Mouse (Mus musculus) midbrain, embryonic 15.5 days (tissue): ENCODE measurements around the gene Tob2. TPM values are rescaled to one million over a fixed set of nuclear protein-coding genes. Genes with fewer than 3 reads are reported as not detected.
A peak's percentile ranks its signal among the peaks of the same experiment; 100 is the strongest.

Experiments
- ATAC-seq: fragments of 200-750 bp; cut with Nextera tagmentation; replicated peaks from 2 replicates; pipeline ENCODE4 v1.8.0; 2017; ENCODE audit warnings: moderate TSS enrichment
- H3K27ac ChIP-seq: fragments of 300-500 bp; sonication (generic); 2 replicates; pipeline ENCODE4 v1.5.1; 2015; ENCODE audit warnings: mild to moderate bottlenecking, inconsistent platforms
- H3K27me3 ChIP-seq: fragments of 300-500 bp; sonication (generic); replicated peaks from 2 replicates; pipeline ENCODE4 v1.6.1; 2015; ENCODE audit warnings: inconsistent platforms
- H3K36me3 ChIP-seq: fragments of 300-500 bp; sonication (generic); replicated peaks from 2 replicates; pipeline ENCODE4 v1.6.1; 2015; ENCODE audit warnings: inconsistent platforms
- H3K4me1 ChIP-seq: fragments of 300-500 bp; sonication (generic); 2 replicates; pipeline ENCODE4 v1.6.1; 2015; ENCODE audit warnings: inconsistent platforms
- H3K4me2 ChIP-seq: fragments of 300-500 bp; sonication (generic); 2 replicates; pipeline ENCODE4 v1.6.1; 2015; ENCODE audit warnings: inconsistent platforms, mild to moderate bottlenecking, moderate library complexity
- H3K4me3 ChIP-seq: fragments of 300-500 bp; sonication (generic); 2 replicates; pipeline ENCODE4 v1.5.1; 2015; ENCODE audit warnings: mild to moderate bottlenecking, inconsistent platforms
- H3K9ac ChIP-seq: fragments of 300-500 bp; sonication (generic); 2 replicates; pipeline ENCODE4 v1.6.1; 2015; ENCODE audit warnings: mild to moderate bottlenecking, inconsistent platforms
- H3K9me3 ChIP-seq: fragments of 300-500 bp; sonication (generic); 2 replicates; pipeline ENCODE4 v1.6.1; 2016; ENCODE audit warnings: inconsistent platforms
- WGBS: fragments of 180-500 bp; shearing (Covaris S2); methylation state at CpG from one replicate; pipeline ENCODE4 v1.1.7; 2015; ENCODE audit warnings: mixed read lengths; 5-methylcytosine and 5-hydroxymethylcytosine counted together
- polyA plus RNA-seq: library from polyadenylated mRNA; unstranded; fragments of >200 nt; fragmentation: Nextera tagmentation; extraction: Ambion mirVana; gene quantifications from 2 replicates; pipeline ENCODE4 v1.2.1, GENCODE M21; 2015

Gene Tob2
- polyA plus RNA-seq, 1 experiment from 2014 or later, result 18.5 TPM

GRCm38 (mm10) chr15:81857724-81858116, 876 bp downstream of the Tob2 start:
- peak overlapping the region; percentile 78 for H3K4me2 ChIP-seq
- ATAC-seq, result no peak
- WGBS, result 2% methylated on average over 33 of the region's 33 CpGs
- peak overlapping the region; percentile 88 for H3K4me3 ChIP-seq
- peak overlapping the region; percentile 95 for H3K27ac ChIP-seq
- peaks cover 38% of the 10 kb centered on the region for H3K4me1 ChIP-seq
- H3K9ac ChIP-seq, result peak overlapping the region; percentile 72
- no peaks in the 10 kb centered on the region for H3K27me3 ChIP-seq
- no peaks in the 10 kb centered on the region for H3K36me3 ChIP-seq
- H3K9me3 ChIP-seq, result no peaks in the 10 kb centered on the region

GRCm38 (mm10) chr15:81856938-81857723, 1.5 kb downstream of the Tob2 start:
- H3K27me3 ChIP-seq, result no peaks in the 10 kb centered on the region
- H3K27ac ChIP-seq, result peak overlapping the region; percentile 95
- H3K4me3 ChIP-seq, result peak overlapping the region; percentile 88
- H3K4me1 ChIP-seq, result peaks cover 38% of the 10 kb centered on the region
- H3K36me3 ChIP-seq, result no peaks in the 10 kb centered on the region
- WGBS, result under 1% methylated on average over 14 of the region's 14 CpGs
- ATAC-seq, result no peak
- H3K9ac ChIP-seq, result peak overlapping the region; percentile 72
- H3K9me3 ChIP-seq, result no peaks in the 10 kb centered on the region
- H3K4me2 ChIP-seq, result peak overlapping the region; percentile 78

- H3K36me3 ChIP-seq, result peaks cover 6% of the 10 kb centered on the region
- H3K4me3 ChIP-seq, result peak overlapping the region; percentile 88
- under 1% methylated on average over 28 of the region's 28 CpGs for WGBS
- H3K9ac ChIP-seq, result peak overlapping the region; percentile 72
- peaks cover 38% of the 10 kb centered on the region for H3K4me1 ChIP-seq
- H3K27me3 ChIP-seq, result no peaks in the 10 kb centered on the region
- no peaks in the 10 kb centered on the region for H3K9me3 ChIP-seq
- peak overlapping the region; percentile 78 for H3K4me2 ChIP-seq
- peak overlapping the region; percentile 95 for H3K27ac ChIP-seq
- ATAC-seq, result peak; percentile 89
Observed at GRCm38 (mm10) chr15:81856030-81856790, 2.4 kb downstream of the Tob2 start.

GRCm38 (mm10) chr15:81853081-81853480, 5.5 kb downstream of the Tob2 start:
- H3K4me3 ChIP-seq, result no peak overlapping the region
- peaks cover 26% of the 10 kb centered on the region for H3K36me3 ChIP-seq
- no peaks in the 10 kb centered on the region for H3K9me3 ChIP-seq
- no peaks in the 10 kb centered on the region for H3K27me3 ChIP-seq
- H3K4me2 ChIP-seq, result no peak overlapping the region
- H3K9ac ChIP-seq, result no peak overlapping the region
- WGBS, result 91% methylated on average over 7 of the region's 7 CpGs
- H3K4me1 ChIP-seq, result peaks cover 22% of the 10 kb centered on the region
- no peak overlapping the region for H3K27ac ChIP-seq
- ATAC-seq, result no peak

GRCm38 (mm10) chr15:81852411-81853000, 6.1 kb downstream of the Tob2 start:
- 92% methylated on average over 9 of the region's 9 CpGs for WGBS
- Histone ChIP-seq H3K4me1 (peaks cover 22% of the 10 kb centered on the region), H3K9me3 (no peaks in the 10 kb centered on the region), H3K9ac (no peak overlapping the region), H3K4me3 (no peak overlapping the region), H3K36me3 (peaks cover 30% of the 10 kb centered on the region), H3K27me3 (no peaks in the 10 kb centered on the region), H3K27ac (no peak overlapping the region), H3K4me2 (no peak overlapping the region)
- no peak for ATAC-seq

GRCm38 (mm10) chr15:81851375-81851774, 7.2 kb downstream of the Tob2 start:
- 96% methylated on average over 15 of the region's 15 CpGs for WGBS
- no peak for ATAC-seq
- H3K4me2 ChIP-seq, result no peak overlapping the region
- H3K27me3 ChIP-seq, result no peaks in the 10 kb centered on the region
- peaks cover 30% of the 10 kb centered on the region for H3K36me3 ChIP-seq
- H3K9me3 ChIP-seq, result no peaks in the 10 kb centered on the region
- H3K4me1 ChIP-seq, result peaks cover 11% of the 10 kb centered on the region
- no peak overlapping the region for H3K9ac ChIP-seq
- no peak overlapping the region for H3K4me3 ChIP-seq
- H3K27ac ChIP-seq, result no peak overlapping the region

- H3K4me3 ChIP-seq, result no peak overlapping the region
- no peak for ATAC-seq
- H3K9me3 ChIP-seq, result no peaks in the 10 kb centered on the region
- no peaks in the 10 kb centered on the region for H3K27me3 ChIP-seq
- H3K4me2 ChIP-seq, result no peak overlapping the region
- peaks cover 8% of the 10 kb centered on the region for H3K4me1 ChIP-seq
- WGBS, result 89% methylated on average over 14 of the region's 14 CpGs
- peaks cover 30% of the 10 kb centered on the region for H3K36me3 ChIP-seq
- no peak overlapping the region for H3K9ac ChIP-seq
- no peak overlapping the region for H3K27ac ChIP-seq
Observed at GRCm38 (mm10) chr15:81850718-81851117, 7.9 kb downstream of the Tob2 start.

GRCm38 (mm10) chr15:81849104-81849503, 9.5 kb downstream of the Tob2 start:
- Histone ChIP-seq H3K4me2 (no peak overlapping the region), H3K4me1 (no peaks in the 10 kb centered on the region; the same call in 1 of the 2 replicates), H3K9me3 (no peaks in the 10 kb centered on the region), H3K27ac (no peak overlapping the region), H3K27me3 (no peaks in the 10 kb centered on the region), H3K36me3 (peaks cover 30% of the 10 kb centered on the region), H3K4me3 (no peak overlapping the region), H3K9ac (no peak overlapping the region)
- no peak for ATAC-seq
- 88% methylated on average over 9 of the region's 9 CpGs for WGBS

- Histone ChIP-seq H3K27me3 (no peaks in the 10 kb centered on the region), H3K36me3 (peaks cover 30% of the 10 kb centered on the region), H3K9ac (no peak overlapping the region), H3K4me1 (no peaks in the 10 kb centered on the region; the same call in 1 of the 2 replicates), H3K4me3 (no peak overlapping the region), H3K4me2 (no peak overlapping the region), H3K27ac (no peak overlapping the region), H3K9me3 (no peaks in the 10 kb centered on the region)
- WGBS, result 38% methylated on average over 7 of the region's 7 CpGs
- no peak for ATAC-seq
Observed at GRCm38 (mm10) chr15:81848301-81848700, 10.3 kb downstream of the Tob2 start.

- peaks cover 30% of the 10 kb centered on the region for H3K36me3 ChIP-seq
- ATAC-seq, result no peak
- no peak overlapping the region for H3K27ac ChIP-seq
- no peaks in the 10 kb centered on the region; the same call in 1 of the 2 replicates for H3K4me1 ChIP-seq
- no peak overlapping the region for H3K4me3 ChIP-seq
- no peaks in the 10 kb centered on the region for H3K27me3 ChIP-seq
- 76% methylated on average over 5 of the region's 5 CpGs for WGBS
- H3K9ac ChIP-seq, result no peak overlapping the region
- no peaks in the 10 kb centered on the region for H3K9me3 ChIP-seq
- H3K4me2 ChIP-seq, result no peak overlapping the region
Observed at GRCm38 (mm10) chr15:81847861-81848260, 10.7 kb downstream of the Tob2 start.

GRCm38 (mm10) chr15:81847161-81847560, 11.4 kb downstream of the Tob2 start:
- H3K27ac ChIP-seq, result no peak overlapping the region
- H3K4me3 ChIP-seq, result no peak overlapping the region
- H3K9me3 ChIP-seq, result no peaks in the 10 kb centered on the region
- no peak overlapping the region for H3K4me2 ChIP-seq
- H3K27me3 ChIP-seq, result no peaks in the 10 kb centered on the region
- WGBS, result 90% methylated on average over 4 of the region's 4 CpGs
- H3K36me3 ChIP-seq, result peaks cover 30% of the 10 kb centered on the region
- no peaks in the 10 kb centered on the region; the same call in 1 of the 2 replicates for H3K4me1 ChIP-seq
- H3K9ac ChIP-seq, result no peak overlapping the region
- no peak for ATAC-seq

GRCm38 (mm10) chr15:81846755-81847154, 11.8 kb downstream of the Tob2 start:
- no peaks in the 10 kb centered on the region for H3K9me3 ChIP-seq
- H3K4me2 ChIP-seq, result no peak overlapping the region
- H3K27me3 ChIP-seq, result no peaks in the 10 kb centered on the region
- no peak for ATAC-seq
- no peak overlapping the region for H3K9ac ChIP-seq
- WGBS, result 88% methylated on average over 9 of the region's 9 CpGs
- H3K4me3 ChIP-seq, result no peak overlapping the region
- no peaks in the 10 kb centered on the region; the same call in 1 of the 2 replicates for H3K4me1 ChIP-seq
- H3K27ac ChIP-seq, result no peak overlapping the region
- peaks cover 30% of the 10 kb centered on the region for H3K36me3 ChIP-seq
